Mouse (Mus musculus) olfactory bulb, adult 2 months (tissue): ENCODE results near the gene Bach2.

ENCODE experiments used
- CTCF ChIP-seq: fragments of 200-500 bp; IDR thresholded peaks from 2 replicates; pipeline ENCODE4 v1.5.1; 2012; ENCODE audit warnings: low read depth, mild to moderate bottlenecking, low read length, moderate library complexity; ENCODE audit not compliant: insufficient read depth
- POLR2A ChIP-seq: fragments of 200-500 bp; IDR thresholded peaks from 2 replicates; pipeline ENCODE4 v1.6.1; 2012; ENCODE audit warnings: mild to moderate bottlenecking, low read depth, low read length, moderate library complexity; ENCODE audit not compliant: insufficient read depth

GRCm38 (mm10) chr4:32307215-32307614 lies 68.6 kb downstream of the Bach2 start:
- no peak for TF ChIP-seq CTCF
- TF ChIP-seq POLR2A: no peak
